Mouse (Mus musculus): ENCODE measurements at regions not wholly inside any gene's neighbourhood (a gene's known extent, or its start where the extent isn't known, plus 50 kb on each side); places are given as distances from the start of the nearest gene placed in this dataset.
A peak's percentile ranks its signal among the peaks of the same experiment; 100 is the strongest.
"Not testable (repeated sequence)": the region's sequence is repeated elsewhere in the genome, so short reads cannot be mapped to it uniquely, and the experiment has no call there.

- not testable (repeated sequence) for H3K36me3 ChIP-seq (replicated peaks; ENCODE audit: control insufficient read depth, insufficient read depth, low read depth); H3K9ac ChIP-seq (replicated peaks); H3K4me1 ChIP-seq (replicated peaks; ENCODE audit: control insufficient read depth in 2 of 2, insufficient read depth in 2 of 2, low read length in 1 of 2); H3K9me3 ChIP-seq (ENCODE audit: control insufficient read depth, low read length); ATAC-seq (ENCODE audit: insufficient read depth); H3K4me2 ChIP-seq (ENCODE audit: low read depth); DNase-seq (ENCODE audit: low read depth in 3 of 3, low spot score in 3 of 3); H3K27ac ChIP-seq; H3K27me3 ChIP-seq (ENCODE audit: control insufficient read depth, insufficient read depth, low read length); H3K4me3 ChIP-seq (ENCODE audit: insufficient read depth in 1 of 2, low read depth in 2 of 2, low read length in 2 of 2)
- WGBS (ENCODE audit: insufficient replicate concordance), result no CpG with 5 or more reads among the region's 2 CpGs
These were observed 69.4 kb upstream of the Gm21119 start for GRCm38 (mm10) chr8:20545347-20545746.

DNA sequence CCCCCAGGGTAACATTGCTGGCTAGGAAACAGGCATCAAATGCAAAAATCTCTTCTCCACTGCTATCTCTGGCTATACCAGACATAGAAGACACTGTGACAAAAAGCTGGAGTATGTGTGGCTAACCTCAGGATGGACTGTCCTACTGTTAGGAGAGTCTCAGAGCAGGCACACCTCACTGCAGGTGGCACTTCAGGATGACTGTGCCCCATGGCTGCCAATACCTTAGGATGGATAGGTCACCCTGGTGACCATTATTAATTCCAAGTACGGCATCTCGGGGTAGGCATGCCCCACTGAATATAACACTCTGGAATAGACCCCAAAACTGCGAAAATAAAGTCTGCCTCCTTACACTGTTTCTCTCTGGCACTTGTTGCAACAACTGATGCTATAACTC lies 68.3 kb upstream of the Gm21119 start:
- ATAC-seq (ENCODE audit: insufficient read depth); H3K36me3 ChIP-seq (replicated peaks; ENCODE audit: control insufficient read depth, insufficient read depth, low read depth); H3K9ac ChIP-seq (replicated peaks); H3K4me3 ChIP-seq (ENCODE audit: insufficient read depth in 1 of 2, low read depth in 2 of 2, low read length in 2 of 2); H3K9me3 ChIP-seq (ENCODE audit: control insufficient read depth, low read length); H3K4me2 ChIP-seq (ENCODE audit: low read depth); H3K27ac ChIP-seq; DNase-seq (ENCODE audit: low read depth in 3 of 3, low spot score in 3 of 3); H3K4me1 ChIP-seq (replicated peaks; ENCODE audit: control insufficient read depth in 2 of 2, insufficient read depth in 2 of 2, low read length in 1 of 2); H3K27me3 ChIP-seq (ENCODE audit: control insufficient read depth, insufficient read depth, low read length): not testable (repeated sequence)
- no CpG with 5 or more reads among the region's 3 CpGs for WGBS (ENCODE audit: insufficient replicate concordance)

- WGBS (ENCODE audit: insufficient replicate concordance), result 7% methylated on average over 59 of the region's 64 CpGs
- peak; percentile 68 for TF ChIP-seq CTCF (IDR thresholded peaks at IDR 0.05; ENCODE audit: low read depth)
- H3K27me3 ChIP-seq (ENCODE audit: control insufficient read depth, insufficient read depth, low read length); DNase-seq (ENCODE audit: low read depth in 3 of 3, low spot score in 3 of 3); H3K27ac ChIP-seq; H3K4me1 ChIP-seq (replicated peaks; ENCODE audit: control insufficient read depth in 2 of 2, insufficient read depth in 2 of 2, low read length in 1 of 2); H3K36me3 ChIP-seq (replicated peaks; ENCODE audit: control insufficient read depth, insufficient read depth, low read depth); H3K9me3 ChIP-seq (ENCODE audit: control insufficient read depth, low read length): not testable (repeated sequence)
- Histone ChIP-seq H3K4me3 (ENCODE audit: insufficient read depth in 1 of 2, low read depth in 2 of 2, low read length in 2 of 2) (peak overlapping the region; percentile 61 to 68), H3K9ac (replicated peaks) (peak overlapping the region; percentile 67), H3K4me2 (ENCODE audit: low read depth) (peak overlapping the region; percentile 49)
- ATAC-seq (ENCODE audit: insufficient read depth), result peak; percentile 100
These were observed 64.5 kb upstream of the Gm21119 start for GRCm38 (mm10) chr8:20550054-20550778.

DNA sequence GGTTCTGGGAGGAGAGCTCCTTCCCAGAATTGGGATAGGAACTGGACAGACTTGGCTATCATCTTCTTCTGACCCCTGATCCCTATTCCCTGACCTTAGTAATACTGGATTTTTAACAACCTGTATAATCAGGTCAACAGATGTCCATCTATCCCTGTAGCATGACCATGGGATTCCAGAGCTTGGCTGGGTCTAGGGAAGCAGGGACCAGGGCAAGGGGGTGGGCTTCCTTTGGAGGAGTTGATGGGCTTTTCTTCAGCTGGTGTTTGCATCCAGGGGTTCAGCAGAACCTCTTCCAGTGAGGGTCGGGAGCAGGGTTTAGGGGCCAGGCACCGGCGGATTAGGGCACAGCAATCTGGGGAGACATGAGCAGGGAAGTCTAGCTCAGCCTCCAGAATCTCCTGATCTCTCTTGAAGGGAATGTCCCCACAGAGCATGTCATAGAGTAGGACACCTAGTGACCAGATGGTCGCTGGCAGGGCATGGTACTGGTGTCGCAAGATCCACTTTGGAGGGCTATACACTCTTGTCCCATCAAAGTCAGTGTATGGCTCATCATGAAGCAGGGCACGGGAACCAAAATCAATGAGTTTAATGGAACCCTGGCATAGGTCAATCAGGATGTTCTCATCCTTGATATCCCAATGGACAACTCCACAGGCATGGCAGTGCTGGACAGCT lies 58.1 kb upstream of the Gm21119 start:
- DNase-seq (ENCODE audit: low read depth in 3 of 3, low spot score in 3 of 3); H3K9me3 ChIP-seq (ENCODE audit: control insufficient read depth, low read length); H3K27ac ChIP-seq; H3K27me3 ChIP-seq (ENCODE audit: control insufficient read depth, insufficient read depth, low read length); H3K4me2 ChIP-seq (ENCODE audit: low read depth); H3K4me3 ChIP-seq (ENCODE audit: insufficient read depth in 1 of 2, low read depth in 2 of 2, low read length in 2 of 2); H3K4me1 ChIP-seq (replicated peaks; ENCODE audit: control insufficient read depth in 2 of 2, insufficient read depth in 2 of 2, low read length in 1 of 2); H3K36me3 ChIP-seq (replicated peaks; ENCODE audit: control insufficient read depth, insufficient read depth, low read depth); H3K9ac ChIP-seq (replicated peaks): not testable (repeated sequence)
- peak; percentile 16; the same call in 1 of the 2 replicates for ATAC-seq (ENCODE audit: insufficient read depth)
- no CpG with 5 or more reads among the region's 6 CpGs for WGBS (ENCODE audit: insufficient replicate concordance)

DNA sequence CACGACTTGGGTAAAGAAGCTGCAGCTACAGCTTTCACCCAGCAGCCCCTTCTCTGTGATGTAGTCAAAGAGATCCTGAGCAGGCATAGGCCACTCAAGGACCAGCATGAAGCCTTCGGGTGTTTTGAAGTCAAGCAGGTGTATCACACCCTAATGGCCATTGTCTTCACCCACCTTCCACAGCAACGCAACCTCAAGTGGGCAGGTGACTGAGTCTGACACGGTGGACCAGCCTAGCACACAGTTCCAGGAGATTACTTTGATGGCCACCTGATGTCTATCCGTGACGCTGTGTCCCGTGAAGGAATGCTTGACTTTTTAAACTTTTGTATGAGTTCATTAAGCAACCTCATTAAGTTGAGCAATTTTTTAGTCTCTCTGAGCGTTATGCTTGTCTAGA lies 57.5 kb upstream of the Gm21119 start:
- not testable (repeated sequence) for H3K27me3 ChIP-seq (ENCODE audit: control insufficient read depth, insufficient read depth, low read length); DNase-seq (ENCODE audit: low read depth in 3 of 3, low spot score in 3 of 3); H3K9me3 ChIP-seq (ENCODE audit: control insufficient read depth, low read length); H3K4me3 ChIP-seq (ENCODE audit: insufficient read depth in 1 of 2, low read depth in 2 of 2, low read length in 2 of 2); H3K4me1 ChIP-seq (replicated peaks; ENCODE audit: control insufficient read depth in 2 of 2, insufficient read depth in 2 of 2, low read length in 1 of 2); H3K9ac ChIP-seq (replicated peaks); H3K27ac ChIP-seq; H3K36me3 ChIP-seq (replicated peaks; ENCODE audit: control insufficient read depth, insufficient read depth, low read depth)
- peak; percentile 46 for ATAC-seq (ENCODE audit: insufficient read depth)
- H3K4me2 ChIP-seq (ENCODE audit: low read depth), result peak overlapping the region; percentile 7
- 64% methylated on average over 7 of the region's 8 CpGs for WGBS (ENCODE audit: insufficient replicate concordance)

GRCm38 (mm10) chr8:20557609-20558008 lies 57.1 kb upstream of the Gm21119 start:
- not testable (repeated sequence) for H3K27me3 ChIP-seq (ENCODE audit: control insufficient read depth, insufficient read depth, low read length); DNase-seq (ENCODE audit: low read depth in 3 of 3, low spot score in 3 of 3); H3K9me3 ChIP-seq (ENCODE audit: control insufficient read depth, low read length); H3K4me1 ChIP-seq (replicated peaks; ENCODE audit: control insufficient read depth in 2 of 2, insufficient read depth in 2 of 2, low read length in 1 of 2); H3K36me3 ChIP-seq (replicated peaks; ENCODE audit: control insufficient read depth, insufficient read depth, low read depth); H3K27ac ChIP-seq; H3K9ac ChIP-seq (replicated peaks)
- Histone ChIP-seq H3K4me2 (ENCODE audit: low read depth) (peak overlapping the region; percentile 46), H3K4me3 (ENCODE audit: insufficient read depth in 1 of 2, low read depth in 2 of 2, low read length in 2 of 2) (0 out of 4 replicates have a peak overlapping the region, but pooled peaks of 1 of the 2 experiments have one; percentile 18)
- ATAC-seq (ENCODE audit: insufficient read depth), result peak; percentile 99
- 56% methylated on average over 26 of the region's 47 CpGs for WGBS (ENCODE audit: insufficient replicate concordance)
